Mouse (Mus musculus) olfactory bulb, adult 2 months (tissue): ENCODE data around the gene Thada.

ENCODE experiments used
- CTCF ChIP-seq: fragments of 200-500 bp; IDR thresholded peaks from 2 replicates; pipeline ENCODE4 v1.5.1; 2012; ENCODE audit warnings: low read depth, mild to moderate bottlenecking, low read length, moderate library complexity; ENCODE audit not compliant: insufficient read depth
- POLR2A ChIP-seq: fragments of 200-500 bp; IDR thresholded peaks from 2 replicates; pipeline ENCODE4 v1.6.1; 2012; ENCODE audit warnings: mild to moderate bottlenecking, low read depth, low read length, moderate library complexity; ENCODE audit not compliant: insufficient read depth

DNA sequence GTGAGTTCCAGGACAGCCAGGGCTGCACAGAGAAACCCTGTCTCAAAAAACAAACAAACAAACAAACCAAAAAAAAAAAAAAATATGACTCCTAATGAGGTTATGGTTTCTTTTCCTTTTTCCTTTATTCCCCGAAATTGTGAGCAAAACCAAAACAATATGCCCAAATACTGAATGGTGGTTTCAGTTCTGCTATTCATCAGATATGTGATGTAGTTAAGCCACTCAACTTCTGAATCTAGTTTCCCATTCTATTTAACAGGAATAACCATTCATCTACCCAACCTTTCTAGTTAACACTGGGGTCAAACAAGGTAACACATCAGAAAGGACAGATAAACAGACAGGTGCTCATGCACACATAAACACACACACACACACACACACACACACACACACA lies 105.0 kb downstream of the Thada start:
- TF ChIP-seq POLR2A, result no peak
- TF ChIP-seq CTCF, result no peak
